Mouse (Mus musculus): ENCODE data around the gene Hykk.
A peak's percentile ranks its signal among the peaks of the same experiment; 100 is the strongest.

Hykk gene

GRCm38 (mm10) chr9:54981291-54982191, 64.5 kb downstream of the Hykk start:
- peak; percentile 43 to 52 for DNase-seq

DNA sequence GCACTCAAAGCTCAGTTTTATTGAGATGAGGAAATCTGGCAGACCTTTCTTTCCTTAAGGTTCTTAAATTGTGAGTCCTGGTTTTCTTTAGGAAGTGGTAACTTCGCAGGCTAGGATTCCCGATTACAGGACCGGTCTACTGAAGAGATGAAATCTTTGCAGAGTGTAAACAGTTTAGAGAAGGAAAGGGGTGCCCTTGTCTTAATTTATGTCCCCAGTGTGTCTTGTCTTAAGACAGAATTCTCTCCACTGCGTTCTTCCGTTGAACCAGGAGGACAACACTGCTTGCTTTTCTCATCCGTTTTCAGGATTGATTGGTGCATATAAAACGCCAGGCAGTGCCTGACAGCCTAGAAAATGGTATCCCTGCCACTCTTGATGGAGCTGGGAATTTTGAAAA, 65.3 kb downstream of the Hykk start:
- no peak for DNase-seq

DNA sequence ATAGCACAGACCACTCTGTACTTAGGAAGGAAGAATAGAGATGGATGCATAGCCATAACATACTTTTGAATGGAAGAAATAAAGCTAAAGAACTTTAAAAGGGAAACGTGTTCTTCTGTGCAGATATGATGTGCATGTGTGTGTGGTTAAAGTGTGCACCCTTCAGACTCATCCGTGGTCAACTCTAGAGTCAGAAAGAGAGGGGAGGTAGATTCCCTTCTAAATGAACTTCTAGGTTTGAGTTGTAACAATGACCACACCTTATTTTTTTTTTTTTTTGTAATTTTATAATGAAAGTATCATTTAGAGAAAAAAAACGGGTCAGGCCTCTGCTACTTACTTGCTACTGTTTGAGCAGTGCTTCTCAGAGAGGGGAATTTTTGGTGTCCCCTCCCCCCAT, 73.3 kb downstream of the Hykk start:
- no peak for DNase-seq

DNA sequence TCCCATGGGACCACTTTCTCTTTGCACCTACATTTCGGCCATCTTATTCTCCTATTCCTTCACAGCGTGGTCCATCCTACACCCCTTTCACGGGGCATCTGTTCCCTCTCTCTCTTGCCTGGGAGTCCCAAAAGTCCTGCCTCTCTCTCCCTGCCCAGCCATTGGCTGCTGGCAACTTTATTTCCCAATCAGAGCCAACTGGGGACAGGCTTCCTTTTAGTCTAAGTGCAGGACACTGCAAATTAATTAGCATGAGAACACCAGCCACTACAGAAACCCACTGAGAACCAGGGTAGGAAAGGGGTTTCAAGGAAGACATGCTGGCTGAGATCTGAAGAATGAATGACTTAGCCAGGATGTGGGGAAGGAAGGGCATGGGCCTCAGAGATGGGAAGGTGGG, 77.3 kb downstream of the Hykk start:
- DNase-seq: no peak

DNA sequence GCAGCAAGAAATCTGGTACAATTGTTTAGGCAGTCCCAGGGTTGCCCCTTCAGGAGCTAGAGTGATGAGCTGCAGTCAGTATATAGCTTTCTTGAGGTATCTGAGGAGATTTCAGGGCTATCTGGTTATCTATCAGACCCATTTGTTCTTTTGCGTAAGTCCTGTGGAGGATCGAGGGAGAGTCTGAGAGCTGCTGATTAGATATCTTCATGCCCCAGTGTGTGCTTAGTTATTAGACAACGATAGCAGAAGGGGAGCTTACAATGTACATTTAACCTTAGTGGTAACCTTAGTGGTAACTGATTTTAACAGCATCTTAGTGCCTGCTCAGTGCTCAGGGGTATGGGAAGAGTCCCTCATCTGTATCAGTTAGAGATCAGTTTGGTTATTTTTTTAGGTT, 78.6 kb downstream of the Hykk start:
- no peak for DNase-seq
